Mouse (Mus musculus) kidney, adult 8-10 months (tissue): Measurements from ENCODE around the gene Dntt.

Experiments
- DNase-seq, 2 experiments: peaks; one replicate each; pipeline ENCODE4 v3.0.0; 2022

The Dntt gene

GRCm38 (mm10) chr19:41073746-41074455 lies 44.8 kb downstream of the Dntt start:
- DNase-seq = no peak

GRCm38 (mm10) chr19:41076906-41077305 lies 47.8 kb downstream of the Dntt start, which contains the start of gene Opalin:
Gene Opalin, minus strand, starts transcription at chr19:41077113.
- no peak for DNase-seq

GRCm38 (mm10) chr19:41081589-41081988 lies 52.5 kb downstream of the Dntt start:
- no peak for DNase-seq

GRCm38 (mm10) chr19:41083646-41084045 lies 54.6 kb downstream of the Dntt start:
- no peak for DNase-seq

GRCm38 (mm10) chr19:41086289-41086688 lies 57.2 kb downstream of the Dntt start:
- DNase-seq = no peak

GRCm38 (mm10) chr19:41086700-41087099 lies 57.6 kb downstream of the Dntt start:
- DNase-seq = peak; percentile 36 to 70

- no peak for DNase-seq
These were observed 58.8 kb downstream of the Dntt start for GRCm38 (mm10) chr19:41087901-41088300.

- no peak for DNase-seq
These were observed 59.4 kb downstream of the Dntt start for GRCm38 (mm10) chr19:41088491-41088890.

- DNase-seq = peak in 1 of 2 experiments; percentile 42
These were observed 60.8 kb downstream of the Dntt start for GRCm38 (mm10) chr19:41089833-41090232.

- DNase-seq = no peak
These were observed 62.8 kb downstream of the Dntt start for GRCm38 (mm10) chr19:41091901-41092300.

- DNase-seq = no peak
These were observed 68.0 kb downstream of the Dntt start for GRCm38 (mm10) chr19:41097038-41097437.

GRCm38 (mm10) chr19:41100863-41101262 lies 71.8 kb downstream of the Dntt start:
- no peak for DNase-seq

- DNase-seq = peak; percentile 9 to 18
These were observed 72.3 kb downstream of the Dntt start for GRCm38 (mm10) chr19:41101390-41101789.

- DNase-seq = peak in 1 of 2 experiments; percentile 9
These were observed 75.8 kb downstream of the Dntt start for GRCm38 (mm10) chr19:41104922-41105321.

GRCm38 (mm10) chr19:41107530-41107929 lies 78.5 kb downstream of the Dntt start:
- DNase-seq = no peak

GRCm38 (mm10) chr19:41108666-41109065 lies 79.6 kb downstream of the Dntt start:
- no peak for DNase-seq
